Mouse (Mus musculus): ENCODE data around the gene Pcbp2.

- no peak for TF ChIP-seq CTCF (IDR thresholded peaks at IDR 0.05; ENCODE audit: extremely low read depth, insufficient read depth, low read length)
- no peak for TF ChIP-seq POLR2A (IDR thresholded peaks at IDR 0.05; ENCODE audit: extremely low read depth, insufficient read depth, low read length)
Measured at GRCm38 (mm10) chr15:102460971-102461370, 9.4 kb upstream of the Pcbp2 start.
